Mouse (Mus musculus) adrenal gland, adult (tissue): Measurements from ENCODE around the gene Abcc12.
A peak's percentile ranks its signal among the peaks of the same experiment; 100 is the strongest.

Experiments used
- DNase-seq, 2 experiments: peaks; one replicate each; pipeline ENCODE4 v3.0.0; 2022 to 2023; ENCODE audit warnings: low spot score in 1 of 2; ENCODE audit not compliant: inconsistent age in 2 of 2

The Abcc12 gene

DNA sequence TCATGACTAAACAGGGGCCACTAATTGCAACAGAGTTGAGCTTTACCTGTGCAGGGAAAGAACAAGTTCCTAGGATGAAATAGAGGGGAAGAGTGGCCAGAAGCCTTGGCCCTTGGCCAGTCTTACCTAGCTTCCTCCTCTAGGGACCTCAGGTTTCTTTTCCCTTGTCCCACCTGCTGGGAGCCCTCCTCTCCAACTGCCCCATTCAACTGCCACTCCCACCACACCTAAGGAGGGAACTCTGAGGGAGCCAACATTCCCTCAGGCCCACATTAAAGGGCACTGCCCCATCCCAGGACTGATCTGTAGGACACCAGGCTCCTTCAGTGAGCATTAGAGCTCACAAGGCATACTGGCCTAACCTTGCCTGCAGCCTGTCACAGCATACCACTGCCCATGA, at the start of gene Abcc12:
TSS of gene Abcc12 (minus strand) at position 229 of the 400 bp plus-strand sequence.
- no peak for DNase-seq

DNA sequence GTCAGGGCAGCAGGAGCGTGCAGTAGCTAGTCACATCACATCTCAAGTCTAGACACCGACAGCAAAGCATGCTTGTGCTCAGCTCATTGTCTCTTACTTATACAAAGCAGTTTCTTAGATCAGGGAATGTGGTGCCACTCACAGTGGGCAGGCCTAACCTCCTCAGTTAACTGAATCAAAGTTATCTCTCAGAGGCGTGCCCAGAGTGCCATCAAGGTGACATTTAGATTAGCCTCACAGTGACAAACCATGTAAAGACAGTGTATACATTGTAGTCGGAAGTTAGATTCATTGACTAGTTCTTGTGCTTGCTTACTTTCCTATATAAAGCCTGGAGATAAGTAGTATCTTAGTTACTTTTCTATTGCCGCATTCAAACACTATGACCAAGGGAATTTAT, 49.7 kb upstream of the Abcc12 start:
- DNase-seq, result no peak

DNA sequence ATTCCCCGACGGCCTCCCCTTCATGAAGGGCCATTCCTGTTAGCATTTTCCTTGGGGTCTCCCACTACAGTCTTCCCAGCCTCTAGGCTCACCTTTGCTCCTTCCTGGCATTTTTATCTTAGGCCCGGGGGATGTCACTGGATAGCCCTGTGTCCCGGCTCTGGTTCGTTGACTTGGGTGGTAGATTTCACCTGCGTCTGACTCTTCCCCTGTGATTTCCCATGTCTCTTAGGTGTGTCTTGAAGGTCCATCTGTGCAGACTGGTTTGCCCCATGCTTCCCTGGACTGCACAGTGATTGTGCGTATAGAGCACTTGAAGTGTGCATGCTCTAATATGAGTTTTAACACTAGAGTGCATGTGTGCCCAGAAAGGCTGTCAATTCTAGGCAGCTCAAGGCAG, 44.4 kb upstream of the Abcc12 start:
- DNase-seq, result peak; percentile 22 to 63

DNA sequence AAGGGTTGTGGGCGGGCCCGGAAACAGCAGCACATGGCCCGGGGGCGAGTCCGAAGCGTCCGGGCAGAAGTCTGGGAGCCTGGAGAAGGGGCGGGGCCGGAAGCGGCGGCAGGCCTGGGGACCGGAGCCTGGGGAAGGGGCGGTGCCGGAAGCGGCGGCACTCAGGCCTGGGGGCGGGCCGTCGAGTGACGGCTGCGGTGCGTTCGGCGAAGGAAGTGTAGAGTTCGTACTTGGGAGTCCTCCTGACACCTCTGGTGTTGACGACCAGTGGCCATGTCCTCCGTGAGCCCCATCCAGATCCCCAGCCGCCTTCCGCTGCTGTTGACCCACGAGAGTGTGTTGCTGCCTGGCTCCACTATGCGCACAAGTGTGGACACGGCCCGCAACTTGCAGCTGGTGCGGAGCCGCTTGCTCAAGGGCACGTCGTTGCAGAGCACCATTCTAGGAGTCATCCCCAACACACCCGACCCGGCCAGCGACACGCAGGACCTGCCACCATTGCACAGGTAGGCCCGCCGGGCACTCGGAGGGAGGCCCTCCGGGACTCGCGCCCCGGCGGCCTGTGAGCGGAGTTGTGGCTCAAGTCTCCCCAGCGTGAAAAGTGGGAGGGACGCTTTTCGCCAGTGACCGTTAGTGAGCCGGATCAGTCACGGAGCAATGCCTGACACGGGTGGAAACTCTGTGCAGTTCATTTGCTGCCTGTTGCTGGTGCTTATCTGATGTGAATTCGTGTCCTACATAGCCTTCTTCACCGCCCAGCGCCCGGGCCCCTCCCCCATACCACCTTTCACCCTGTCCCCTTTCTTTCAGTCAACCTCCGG, 43.6 kb upstream of the Abcc12 start, which contains the start of gene Lonp2:
TSS of gene Lonp2 (plus strand) at position 133 of the 821 bp plus-strand sequence.
- DNase-seq, result peak; percentile 99

DNA sequence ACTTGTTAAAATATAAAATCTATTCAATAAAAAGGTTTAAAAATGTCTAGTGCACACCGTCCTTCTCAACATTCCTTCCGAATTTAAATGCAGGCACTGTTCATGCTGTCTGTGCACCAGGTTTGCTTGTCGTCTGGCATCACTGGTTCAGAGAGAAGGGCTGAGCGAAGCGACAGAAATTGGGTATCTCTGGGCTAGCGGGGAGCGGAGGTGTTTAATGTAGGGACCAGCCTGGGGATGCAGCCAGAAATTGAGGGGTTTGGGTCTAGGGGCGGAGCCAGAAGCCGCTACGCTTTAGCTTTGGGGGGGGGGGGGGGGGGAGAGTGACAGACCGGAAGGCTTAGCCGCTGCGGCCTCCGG, 43.0 kb upstream of the Abcc12 start:
- DNase-seq, result no peak

DNA sequence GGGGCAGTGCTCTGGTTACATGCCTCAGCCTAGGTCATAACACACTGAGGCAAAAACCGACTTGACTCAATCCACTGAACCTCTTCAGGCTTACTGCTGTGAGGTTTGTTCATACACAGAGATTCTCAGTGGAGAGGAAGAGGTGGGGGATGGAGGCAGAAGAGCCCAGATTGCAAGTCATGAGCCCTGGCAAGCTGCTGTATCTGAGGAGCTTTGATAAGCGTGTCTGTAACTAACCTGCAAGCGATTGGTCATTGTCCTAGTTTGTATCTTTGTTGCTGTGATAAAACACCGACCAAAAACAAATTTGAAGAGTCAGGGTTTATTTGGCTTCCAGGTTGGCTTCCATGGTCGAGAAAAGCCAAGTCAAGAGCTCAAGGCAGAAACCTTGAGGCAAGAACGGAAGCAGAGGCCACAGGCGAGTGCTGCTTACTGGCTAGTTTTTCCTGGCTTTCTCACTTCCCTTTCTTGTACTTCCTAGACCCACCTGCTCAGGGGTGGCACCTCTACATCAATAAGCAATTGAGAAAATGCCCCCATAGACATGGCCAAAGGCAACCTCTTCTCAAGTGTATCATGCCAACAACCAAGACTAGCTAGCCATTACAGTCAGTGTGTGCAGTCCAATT, 37.4 kb upstream of the Abcc12 start:
- no peak for DNase-seq

DNA sequence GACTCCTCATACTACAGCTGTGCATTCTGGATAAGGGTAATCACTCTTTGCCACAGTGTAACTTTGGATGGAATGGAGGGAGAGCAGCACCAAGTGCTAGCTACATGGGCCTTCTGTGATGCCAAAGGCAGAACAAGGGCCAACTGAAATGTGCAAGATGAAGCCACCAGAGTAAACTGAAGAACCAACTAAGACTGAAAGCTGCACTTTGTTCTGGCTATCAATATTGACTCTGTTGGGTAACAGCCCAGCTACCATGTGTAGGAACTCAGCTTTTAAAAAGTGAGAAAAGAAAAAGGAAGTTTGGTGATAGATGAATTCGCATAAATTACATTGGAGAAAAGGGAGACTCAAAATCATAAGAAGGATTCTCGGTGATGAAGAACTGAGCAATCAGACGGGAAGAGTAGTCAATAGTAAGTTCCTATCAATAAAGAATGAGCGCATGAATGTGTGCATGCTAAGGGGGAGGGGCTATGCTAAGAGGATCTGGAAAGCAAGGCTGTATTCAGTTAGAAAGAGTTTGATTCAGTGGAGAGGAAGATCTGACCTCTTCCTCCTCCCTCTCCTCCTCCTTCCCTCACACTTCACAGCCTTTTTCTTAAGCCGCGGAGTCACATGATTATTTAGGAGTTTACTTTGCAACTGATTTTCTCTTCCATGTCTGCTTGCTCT, 34.7 kb upstream of the Abcc12 start:
- DNase-seq, result no peak

DNA sequence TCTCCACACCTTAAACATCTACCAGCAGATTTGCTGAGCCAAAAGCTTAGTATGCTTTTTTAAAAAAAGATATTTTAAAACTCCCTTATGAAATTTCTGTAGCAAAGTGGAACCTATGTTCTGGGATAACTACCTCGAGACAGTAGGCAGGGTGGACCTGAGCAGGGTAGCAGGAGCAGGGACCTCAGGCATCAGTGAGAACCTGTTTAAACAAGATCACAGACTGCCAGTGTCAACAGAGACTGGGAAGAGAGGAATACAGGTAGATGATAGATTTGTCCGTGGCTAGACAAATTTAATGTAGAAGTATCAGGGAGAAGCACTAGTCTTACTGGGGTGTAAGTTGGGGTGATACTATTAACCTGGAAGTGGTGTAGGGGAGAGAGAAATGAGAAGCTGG, 33.3 kb upstream of the Abcc12 start:
- no peak for DNase-seq

DNA sequence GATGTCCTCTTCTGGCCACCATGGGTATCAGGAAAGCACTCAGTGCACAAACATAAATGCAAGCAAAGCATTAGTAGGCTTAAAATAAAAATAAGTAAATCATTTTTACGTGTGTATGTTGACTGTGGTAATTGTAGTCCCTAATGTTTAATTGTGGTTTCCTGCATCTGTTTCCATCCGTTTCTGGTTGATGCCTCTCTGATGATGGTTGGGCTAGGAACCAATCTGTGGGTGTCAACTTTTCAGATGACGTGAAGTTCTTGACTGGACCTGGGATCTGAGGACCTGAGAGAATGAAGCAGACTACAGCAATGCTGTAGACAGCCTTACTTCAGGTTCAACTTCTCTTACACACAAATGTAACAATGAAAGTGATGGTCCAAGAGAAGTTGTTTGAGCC, 24.2 kb upstream of the Abcc12 start:
- no peak for DNase-seq

DNA sequence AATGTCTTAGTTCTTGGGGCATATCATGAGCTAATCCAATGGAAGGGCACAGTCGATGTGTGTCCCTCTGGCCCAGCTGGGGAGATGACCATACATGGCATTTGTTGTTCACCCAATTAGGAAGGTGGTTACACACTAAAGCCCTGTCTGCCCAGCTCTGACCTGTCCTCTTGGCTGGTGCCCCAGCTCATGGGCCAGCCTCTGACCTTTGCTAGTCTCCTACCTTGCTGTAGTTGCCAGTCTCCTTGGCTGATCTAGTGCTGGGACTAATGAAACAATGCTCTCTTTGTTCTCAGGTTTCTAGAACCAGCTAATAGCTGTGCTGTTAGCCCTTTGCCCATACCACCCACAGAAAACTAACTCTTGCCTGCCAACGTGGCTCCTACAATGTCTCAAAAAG, 22.7 kb upstream of the Abcc12 start:
- no peak for DNase-seq

DNA sequence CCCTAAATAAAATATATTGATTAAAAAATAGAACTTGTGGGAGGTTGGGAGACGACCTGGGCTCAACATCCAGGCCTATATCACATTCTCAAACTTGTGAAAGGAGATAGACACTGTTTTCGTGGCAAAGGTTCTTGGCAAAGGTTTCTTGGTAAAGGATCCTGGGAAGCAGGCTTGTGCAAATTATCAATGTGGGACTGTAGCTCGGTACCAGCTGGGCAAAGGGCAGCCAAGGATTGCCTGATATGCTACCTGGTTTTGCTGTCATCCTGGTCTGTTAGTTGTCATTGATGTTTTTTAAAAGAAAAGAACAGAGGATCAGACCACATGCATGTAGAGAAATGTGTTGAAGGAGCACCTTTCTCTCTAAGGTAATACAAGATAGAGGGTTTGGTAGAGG, 19.8 kb upstream of the Abcc12 start:
- no peak for DNase-seq

DNA sequence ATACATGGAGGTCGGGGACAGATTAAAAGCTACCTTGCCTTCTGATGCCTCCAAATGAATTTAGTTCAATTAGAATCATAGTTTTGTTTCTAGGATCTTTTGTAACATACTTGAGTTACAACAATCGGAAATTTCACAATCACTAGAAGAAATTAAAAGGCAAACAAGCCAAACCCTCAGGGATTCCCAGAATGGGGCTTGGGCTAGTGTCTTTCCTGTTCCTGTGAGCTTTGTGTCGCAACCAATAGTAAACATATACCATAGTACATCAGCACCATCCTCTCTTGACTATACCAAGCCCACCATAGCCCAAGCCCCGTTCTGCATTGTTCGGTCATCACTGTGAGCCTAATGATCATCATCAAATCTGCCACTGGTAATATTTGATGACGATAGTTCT, 18.8 kb upstream of the Abcc12 start:
- DNase-seq, result no peak

DNA sequence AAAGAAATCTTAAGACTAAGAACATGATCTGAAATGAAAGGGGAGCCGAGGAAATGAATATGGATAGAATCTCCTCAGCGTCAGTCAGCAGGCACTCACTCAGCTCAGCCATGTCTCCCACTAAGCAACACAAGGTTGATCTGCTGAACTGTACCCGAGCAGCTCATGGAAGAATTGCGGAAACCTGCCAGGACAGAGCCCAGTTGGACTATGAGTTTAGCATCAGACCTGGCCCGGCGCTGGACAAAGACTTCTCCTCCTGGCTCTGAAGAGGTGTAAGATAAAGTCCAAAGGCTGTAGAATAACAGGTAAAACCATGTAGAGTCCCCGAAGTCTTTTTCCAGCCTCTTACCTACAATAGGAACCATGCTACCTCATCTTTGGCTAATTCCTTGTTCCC, 17.2 kb upstream of the Abcc12 start:
- no peak for DNase-seq

DNA sequence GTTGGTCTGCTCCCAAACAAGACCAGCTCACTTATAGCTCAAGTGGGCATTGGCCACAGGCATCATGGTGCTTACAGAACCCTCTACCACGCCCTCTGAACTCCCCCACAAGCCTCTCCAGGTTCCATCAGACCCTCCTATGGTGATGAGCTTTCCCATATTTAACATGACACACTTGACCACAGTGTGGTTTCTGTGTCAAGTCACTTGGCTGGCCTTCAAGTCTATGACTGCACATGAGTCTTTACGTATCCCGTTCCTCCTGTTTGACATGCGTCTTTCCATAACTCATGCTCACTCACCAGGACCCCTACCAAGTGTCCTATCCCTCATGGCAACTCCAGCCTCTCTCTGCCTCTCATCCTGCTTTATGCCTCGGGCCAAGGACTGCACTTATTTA, 15.2 kb upstream of the Abcc12 start:
- DNase-seq, result no peak

DNA sequence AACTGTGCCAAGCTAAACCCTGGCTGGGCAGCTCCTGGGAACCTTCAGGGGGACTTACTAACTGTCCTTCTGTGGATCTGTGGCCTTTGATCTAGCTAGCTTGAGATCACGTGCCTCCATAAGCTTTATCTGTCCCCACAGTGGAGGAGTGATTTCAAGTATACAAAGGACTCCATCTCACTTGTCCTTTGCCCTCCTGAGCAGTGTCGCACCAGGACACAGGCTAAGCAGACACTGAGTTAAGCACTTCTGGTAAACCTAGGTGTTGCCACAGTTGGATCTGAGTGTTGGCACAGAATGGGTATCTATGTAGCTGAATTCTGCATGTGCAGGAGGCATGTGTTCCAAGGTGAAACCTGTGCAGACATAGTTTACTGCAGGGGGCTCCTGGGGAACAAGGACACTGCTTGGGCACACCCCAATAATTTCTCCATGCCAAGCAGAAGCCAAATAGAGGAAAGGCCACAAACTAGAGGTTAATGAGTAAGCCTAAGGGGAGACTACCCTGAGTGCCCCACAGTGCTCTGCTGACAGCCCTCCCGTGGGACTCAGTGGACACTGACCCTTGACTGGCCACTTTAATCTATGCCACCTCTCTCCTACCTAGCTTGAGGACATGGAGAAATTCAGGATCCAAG, 13.8 kb upstream of the Abcc12 start:
- DNase-seq, result no peak

DNA sequence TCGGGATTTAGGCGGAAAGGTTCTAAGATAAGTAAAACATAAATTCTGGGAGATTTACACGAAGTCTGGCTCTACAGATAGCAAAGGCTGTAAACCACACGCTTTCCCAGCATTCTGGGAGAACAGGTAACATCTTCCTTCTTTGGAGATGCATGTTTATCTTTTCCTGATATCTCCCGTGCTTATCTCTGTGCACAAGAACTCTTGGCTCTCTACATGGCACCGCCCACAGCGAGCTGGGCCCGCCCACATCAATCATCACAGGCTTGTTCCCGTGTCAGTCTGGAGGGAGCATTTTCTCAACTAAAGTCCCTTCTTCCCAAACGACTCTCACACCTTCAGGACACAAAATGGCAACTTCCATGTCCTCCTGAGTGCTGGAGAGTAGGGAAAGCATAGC, 12.6 kb upstream of the Abcc12 start:
- no peak for DNase-seq

DNA sequence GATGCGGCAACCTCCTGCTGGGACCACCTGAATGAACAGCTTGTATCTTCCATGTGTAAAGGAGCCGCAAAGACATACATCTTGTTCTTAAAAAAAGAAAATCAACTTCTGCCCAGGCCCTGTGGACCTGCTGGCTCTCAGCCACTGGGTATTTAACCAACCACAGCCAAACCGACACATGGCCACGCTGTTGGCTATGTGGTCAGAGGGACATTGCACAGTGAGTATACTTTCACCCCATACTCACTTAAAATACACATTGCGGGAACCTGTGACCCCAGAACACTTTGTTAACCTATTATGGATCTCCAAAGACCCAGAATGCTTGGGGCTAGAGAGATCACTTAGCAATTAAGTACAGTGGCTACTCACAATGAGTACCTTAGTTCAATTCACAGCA, 7.9 kb upstream of the Abcc12 start:
- DNase-seq, result no peak

DNA sequence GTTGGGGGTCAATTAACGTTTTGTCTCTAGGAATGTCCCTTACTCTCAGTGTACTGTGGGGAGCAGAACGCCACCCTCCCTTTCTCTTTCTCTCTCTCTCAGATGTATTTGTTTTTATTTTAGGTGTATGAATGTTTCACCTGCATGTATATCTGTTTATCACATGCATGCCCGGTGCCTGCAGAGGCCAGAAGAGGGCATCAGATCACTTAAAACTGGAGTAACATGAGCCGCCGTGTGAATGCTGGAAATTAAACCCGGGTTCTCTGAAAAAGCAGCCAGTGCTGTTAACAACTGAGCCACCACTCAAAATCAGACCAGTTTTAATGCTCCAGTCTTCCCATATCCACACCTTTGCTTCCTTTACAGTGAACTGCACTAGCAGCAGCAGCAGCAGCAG, 6.2 kb upstream of the Abcc12 start:
- no peak for DNase-seq

DNA sequence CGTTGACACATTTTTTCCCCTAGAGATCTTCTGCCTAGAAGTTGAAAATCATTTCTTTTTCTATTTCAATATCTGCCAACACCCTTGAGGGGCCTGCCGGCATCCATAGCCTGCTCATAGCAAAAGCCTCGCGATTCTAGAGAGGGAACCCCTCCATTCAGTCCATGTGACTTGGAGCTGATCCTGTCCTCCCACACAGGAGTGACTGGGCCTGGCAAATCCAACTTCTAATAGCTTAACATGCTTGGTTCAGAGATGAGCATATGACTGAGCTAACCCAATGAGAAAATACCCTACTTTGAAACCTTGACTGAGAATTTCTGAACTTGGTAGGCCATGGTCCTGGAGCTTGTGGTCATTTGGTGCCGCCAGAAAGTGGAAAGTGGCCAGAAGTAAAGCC, 5.6 kb upstream of the Abcc12 start:
- no peak for DNase-seq

DNA sequence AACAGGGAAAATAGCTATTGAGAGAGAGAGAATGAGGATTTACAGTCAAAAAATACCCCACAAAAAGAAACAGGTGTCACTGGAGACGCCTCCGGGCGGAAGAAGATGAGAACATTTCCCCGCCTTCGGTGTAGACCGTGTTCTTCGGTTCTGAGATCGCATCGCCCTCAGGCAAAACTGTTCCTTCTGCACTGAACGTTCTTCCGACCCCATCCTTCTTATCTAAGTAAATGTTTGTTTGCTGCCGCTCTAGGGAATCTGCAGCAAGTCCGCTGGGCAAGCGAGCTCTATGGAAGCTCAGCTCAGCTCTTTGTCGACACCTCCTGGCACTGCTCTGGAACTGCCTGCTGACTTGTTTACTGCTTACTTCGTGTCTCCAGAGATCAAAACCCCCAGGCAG, 5.0 kb upstream of the Abcc12 start:
- peak; percentile 77 to 91 for DNase-seq

DNA sequence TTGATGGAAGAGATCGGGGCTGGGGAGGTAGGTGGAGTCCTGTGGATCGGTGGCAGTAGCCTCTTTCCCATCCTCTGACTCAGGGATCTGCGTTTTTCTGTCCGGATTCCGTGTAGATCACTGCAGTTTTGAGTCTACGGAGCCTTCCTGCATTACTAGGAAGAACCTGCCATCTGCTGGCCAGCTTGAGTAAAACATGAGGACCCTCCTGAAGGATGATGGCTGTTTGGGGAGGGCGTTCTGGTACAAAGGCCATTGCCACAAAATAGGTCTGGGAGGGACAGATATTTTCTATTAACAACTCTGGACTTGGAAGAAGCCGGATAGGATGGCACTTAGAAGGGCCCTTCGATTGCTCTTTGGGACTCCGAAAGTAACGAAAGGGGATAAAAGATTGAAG, 4.6 kb upstream of the Abcc12 start:
- peak; percentile 82 to 93 for DNase-seq

DNA sequence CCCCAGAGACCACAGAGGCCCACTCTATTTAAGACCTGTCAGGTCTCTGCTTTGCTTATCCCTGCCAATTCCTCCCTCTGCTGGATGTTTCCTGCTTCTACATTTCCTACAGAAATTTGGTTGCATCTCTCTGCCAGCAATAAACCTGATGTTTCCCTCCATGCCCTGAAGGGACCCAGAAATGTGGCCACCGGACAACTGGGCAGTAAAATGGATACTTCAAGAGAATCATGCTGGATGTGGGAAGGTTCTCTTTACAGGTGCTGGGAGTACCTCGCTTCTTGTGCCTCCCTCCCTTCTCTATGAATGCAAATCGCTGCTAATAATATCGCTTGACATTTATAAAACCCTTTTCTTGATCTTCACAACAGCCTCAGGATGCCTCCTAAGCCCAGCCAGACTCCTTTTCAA, 1.4 kb upstream of the Abcc12 start:
- DNase-seq, result no peak
